Mouse (Mus musculus): Measurements from ENCODE around the gene Asic2. TPM values are rescaled to one million over a fixed set of nuclear protein-coding genes. Genes with fewer than 3 reads are reported as not detected.

The Asic2 gene
- polyA plus RNA-seq, 1 experiment from 2014 or later: 1.6 TPM

DNA sequence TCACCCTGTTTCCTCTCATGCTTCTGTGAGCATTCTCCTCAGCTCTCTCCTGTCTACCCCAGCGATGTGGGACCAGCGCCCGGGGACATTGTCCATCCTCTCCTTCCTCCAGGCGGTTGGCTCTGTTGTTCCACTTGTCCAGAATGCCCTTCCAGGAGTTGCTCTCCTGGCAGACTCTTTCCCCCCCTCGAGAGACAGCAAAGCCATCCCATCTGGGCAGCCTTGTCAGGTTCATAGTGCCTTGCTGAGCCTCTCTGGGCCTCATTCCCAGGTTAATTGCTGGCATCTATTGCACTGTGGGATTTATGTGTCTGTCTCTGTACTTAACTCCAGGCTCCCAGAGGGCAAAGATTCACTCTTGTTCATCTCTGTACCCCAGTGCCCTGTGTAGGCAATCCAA, 972.6 kb downstream of the Asic2 start:
- 91% methylated on average over 5 of the region's 5 CpGs for WGBS
- Histone ChIP-seq H3K9me3 (ENCODE audit: control insufficient read depth, low read length) (no peaks in the 10 kb centered on the region), H3K4me1 (ENCODE audit: control insufficient read depth, insufficient read depth, low read length) (no peaks in the 10 kb centered on the region), H3K27me3 (ENCODE audit: control insufficient read depth, insufficient read depth, low read length) (no peaks in the 10 kb centered on the region), H3K27ac (ENCODE audit: low read depth, low read length) (no peak overlapping the region), H3K4me2 (no peak overlapping the region), H3K9ac (ENCODE audit: low read length) (no peak overlapping the region), H3K4me3 (ENCODE audit: low read depth, low read length) (no peak overlapping the region), H3K36me3 (ENCODE audit: control insufficient read depth, insufficient read depth, low read length) (no peaks in the 10 kb centered on the region)
- DNase-seq (ENCODE audit: low spot score, missing footprints) (no peak), ATAC-seq (ENCODE audit: low FRiP score) (no peak)

DNA sequence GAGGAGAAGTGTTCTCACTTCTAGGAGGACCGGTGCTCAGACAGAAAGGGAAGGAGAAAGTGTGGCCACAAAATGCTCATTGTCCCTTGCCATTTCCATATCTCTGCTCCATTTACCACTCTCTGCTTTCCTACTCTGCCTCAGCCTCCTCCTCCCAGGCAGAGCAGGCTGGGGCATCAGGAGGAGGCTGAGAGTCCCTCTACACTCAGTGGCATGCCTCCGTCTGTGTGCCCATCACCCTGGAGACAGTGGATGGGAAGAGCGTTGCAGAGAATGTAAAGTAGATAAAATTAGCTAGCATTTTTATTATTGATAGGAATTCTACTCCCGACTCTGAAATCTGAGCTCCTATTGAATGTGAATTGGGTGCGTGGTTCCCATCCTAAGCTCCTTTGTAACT, 984.7 kb downstream of the Asic2 start:
- Histone ChIP-seq H3K36me3 (ENCODE audit: control insufficient read depth, insufficient read depth, low read length) (no peaks in the 10 kb centered on the region), H3K9me3 (ENCODE audit: control insufficient read depth, low read length) (no peaks in the 10 kb centered on the region), H3K4me2 (no peak overlapping the region), H3K27me3 (ENCODE audit: control insufficient read depth, insufficient read depth, low read length) (no peaks in the 10 kb centered on the region), H3K4me3 (ENCODE audit: low read depth, low read length) (no peak overlapping the region), H3K9ac (ENCODE audit: low read length) (no peak overlapping the region), H3K4me1 (ENCODE audit: control insufficient read depth, insufficient read depth, low read length) (peaks cover 2% of the 10 kb centered on the region; the same call in 1 of the 2 replicates), H3K27ac (ENCODE audit: low read depth, low read length) (no peak overlapping the region)
- no peak for ATAC-seq (ENCODE audit: low FRiP score)
- 66% methylated on average over 5 of the region's 5 CpGs for WGBS
- no peak for DNase-seq (ENCODE audit: low spot score, missing footprints)

DNA sequence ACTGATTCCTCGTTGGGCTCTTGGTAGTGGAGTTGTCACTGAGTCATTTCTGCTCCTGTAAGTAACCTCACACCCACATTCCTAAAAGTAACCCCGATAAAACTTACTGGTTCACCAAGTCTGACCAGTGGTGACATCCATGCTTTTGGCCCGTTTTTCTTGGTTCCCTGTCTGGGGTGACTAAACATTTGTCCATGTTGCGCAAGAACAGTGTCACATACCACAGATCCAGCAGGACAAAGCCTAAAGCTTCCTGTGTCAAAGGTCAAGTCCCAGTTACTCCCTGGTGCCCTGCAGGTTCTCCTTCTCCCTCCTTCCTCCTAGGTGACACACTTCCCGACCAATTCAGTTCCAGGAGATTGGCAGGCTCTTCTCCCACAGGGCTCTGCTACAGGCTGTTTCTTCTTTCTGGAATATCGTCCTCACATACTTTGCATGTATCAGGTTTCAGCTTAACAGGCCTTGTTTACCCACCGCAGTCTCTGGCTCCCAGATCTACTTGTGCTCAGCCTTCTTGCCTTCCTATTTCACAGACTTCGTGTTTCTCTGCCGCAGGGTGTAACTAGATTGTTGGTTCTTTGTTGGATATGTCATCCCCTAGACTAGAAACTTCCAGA, 991.9 kb downstream of the Asic2 start:
- DNase-seq (ENCODE audit: low spot score, missing footprints): no peak
- Histone ChIP-seq H3K27ac (ENCODE audit: low read depth, low read length) (no peak overlapping the region), H3K4me2 (no peak overlapping the region), H3K9ac (ENCODE audit: low read length) (no peak overlapping the region), H3K4me3 (ENCODE audit: low read depth, low read length) (no peak overlapping the region), H3K36me3 (ENCODE audit: control insufficient read depth, insufficient read depth, low read length) (no peaks in the 10 kb centered on the region), H3K4me1 (ENCODE audit: control insufficient read depth, insufficient read depth, low read length) (no peaks in the 10 kb centered on the region), H3K27me3 (ENCODE audit: control insufficient read depth, insufficient read depth, low read length) (no peaks in the 10 kb centered on the region), H3K9me3 (ENCODE audit: control insufficient read depth, low read length) (no peaks in the 10 kb centered on the region)
- 62% methylated on average over 9 of the region's 9 CpGs for WGBS
- ATAC-seq (ENCODE audit: low FRiP score): no peak

DNA sequence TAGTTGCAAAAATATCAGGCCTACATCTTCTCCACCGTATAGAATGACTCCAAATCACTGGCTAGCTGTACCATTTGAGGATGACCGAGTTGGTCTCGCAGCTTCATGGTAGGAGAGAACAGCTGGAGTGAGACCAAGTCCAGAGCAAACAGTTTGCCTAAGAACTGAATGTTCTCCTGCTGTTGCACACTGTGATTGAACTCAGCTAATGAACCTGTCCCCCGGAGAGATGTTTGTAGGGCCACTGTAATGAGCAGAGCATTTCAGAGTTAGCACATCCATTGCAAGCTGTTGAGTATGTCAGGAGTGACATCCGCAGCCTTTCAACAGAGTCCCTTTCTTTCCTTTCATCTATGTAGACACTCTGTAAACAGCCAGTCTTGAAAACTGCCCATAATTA, 993.6 kb downstream of the Asic2 start:
- H3K27ac ChIP-seq (ENCODE audit: low read depth, low read length): no peak overlapping the region
- no peaks in the 10 kb centered on the region for H3K4me1 ChIP-seq (ENCODE audit: control insufficient read depth, insufficient read depth, low read length)
- no peaks in the 10 kb centered on the region for H3K27me3 ChIP-seq (ENCODE audit: control insufficient read depth, insufficient read depth, low read length)
- no peaks in the 10 kb centered on the region for H3K9me3 ChIP-seq (ENCODE audit: control insufficient read depth, low read length)
- H3K36me3 ChIP-seq (ENCODE audit: control insufficient read depth, insufficient read depth, low read length): no peaks in the 10 kb centered on the region
- no peak overlapping the region for H3K9ac ChIP-seq (ENCODE audit: low read length)
- ATAC-seq (ENCODE audit: low FRiP score): no peak
- no peak for DNase-seq (ENCODE audit: low spot score, missing footprints)
- H3K4me2 ChIP-seq: no peak overlapping the region
- WGBS: 87% methylated on average over 5 of the region's 5 CpGs
- no peak overlapping the region for H3K4me3 ChIP-seq (ENCODE audit: low read depth, low read length)

DNA sequence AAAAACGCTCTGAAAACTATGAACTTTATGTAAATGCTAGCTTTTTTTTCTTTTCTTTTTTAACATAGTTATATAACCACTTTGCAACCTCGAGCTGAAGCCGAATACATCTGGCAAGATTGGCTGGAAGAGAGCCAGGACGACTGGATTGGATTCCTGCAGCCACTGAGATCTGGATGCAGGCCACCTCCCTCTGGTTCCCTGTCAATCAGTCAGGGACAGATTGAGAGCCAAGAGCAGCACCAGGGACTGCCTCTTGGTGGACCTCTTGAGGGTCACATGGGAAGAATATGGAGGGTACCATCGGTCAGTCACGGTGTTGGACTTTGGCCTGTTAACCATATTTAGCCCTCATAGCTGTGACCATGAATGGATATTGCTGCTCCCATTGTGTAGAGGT, 994.3 kb downstream of the Asic2 start:
- no peaks in the 10 kb centered on the region for H3K9me3 ChIP-seq (ENCODE audit: control insufficient read depth, low read length)
- no peak overlapping the region for H3K27ac ChIP-seq (ENCODE audit: low read depth, low read length)
- no peaks in the 10 kb centered on the region for H3K4me1 ChIP-seq (ENCODE audit: control insufficient read depth, insufficient read depth, low read length)
- no peak overlapping the region for H3K4me3 ChIP-seq (ENCODE audit: low read depth, low read length)
- no peaks in the 10 kb centered on the region for H3K27me3 ChIP-seq (ENCODE audit: control insufficient read depth, insufficient read depth, low read length)
- H3K4me2 ChIP-seq: no peak overlapping the region
- no peak for ATAC-seq (ENCODE audit: low FRiP score)
- 85% methylated on average over 6 of the region's 6 CpGs for WGBS
- H3K9ac ChIP-seq (ENCODE audit: low read length): no peak overlapping the region
- H3K36me3 ChIP-seq (ENCODE audit: control insufficient read depth, insufficient read depth, low read length): no peaks in the 10 kb centered on the region
- DNase-seq (ENCODE audit: low spot score, missing footprints): no peak

DNA sequence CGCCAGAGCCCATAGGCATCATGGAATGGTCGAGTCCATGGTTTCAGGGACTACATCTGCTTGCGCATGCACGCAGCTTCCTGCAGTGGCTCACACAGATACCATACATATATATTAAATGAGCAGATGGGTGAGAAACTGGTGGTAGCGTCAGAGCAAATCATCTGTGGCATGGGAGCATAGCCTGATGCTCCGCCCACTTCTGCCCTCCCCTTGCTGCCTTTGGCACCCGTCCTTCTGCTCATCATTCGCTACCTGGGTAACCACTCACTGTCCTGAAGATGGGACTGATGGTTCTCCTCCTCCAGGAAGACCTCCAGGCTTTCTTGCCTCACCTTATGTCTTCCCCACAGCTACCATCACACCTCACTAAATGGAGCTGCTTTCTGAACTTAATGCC, 995.0 kb downstream of the Asic2 start:
- 94% methylated on average over 8 of the region's 8 CpGs for WGBS
- no peak overlapping the region for H3K4me2 ChIP-seq
- no peak overlapping the region for H3K9ac ChIP-seq (ENCODE audit: low read length)
- H3K9me3 ChIP-seq (ENCODE audit: control insufficient read depth, low read length): no peaks in the 10 kb centered on the region
- H3K27ac ChIP-seq (ENCODE audit: low read depth, low read length): no peak overlapping the region
- H3K4me1 ChIP-seq (ENCODE audit: control insufficient read depth, insufficient read depth, low read length): no peaks in the 10 kb centered on the region
- ATAC-seq (ENCODE audit: low FRiP score): no peak
- H3K4me3 ChIP-seq (ENCODE audit: low read depth, low read length): no peak overlapping the region
- H3K36me3 ChIP-seq (ENCODE audit: control insufficient read depth, insufficient read depth, low read length): no peaks in the 10 kb centered on the region
- no peak for DNase-seq (ENCODE audit: low spot score, missing footprints)
- no peaks in the 10 kb centered on the region for H3K27me3 ChIP-seq (ENCODE audit: control insufficient read depth, insufficient read depth, low read length)

DNA sequence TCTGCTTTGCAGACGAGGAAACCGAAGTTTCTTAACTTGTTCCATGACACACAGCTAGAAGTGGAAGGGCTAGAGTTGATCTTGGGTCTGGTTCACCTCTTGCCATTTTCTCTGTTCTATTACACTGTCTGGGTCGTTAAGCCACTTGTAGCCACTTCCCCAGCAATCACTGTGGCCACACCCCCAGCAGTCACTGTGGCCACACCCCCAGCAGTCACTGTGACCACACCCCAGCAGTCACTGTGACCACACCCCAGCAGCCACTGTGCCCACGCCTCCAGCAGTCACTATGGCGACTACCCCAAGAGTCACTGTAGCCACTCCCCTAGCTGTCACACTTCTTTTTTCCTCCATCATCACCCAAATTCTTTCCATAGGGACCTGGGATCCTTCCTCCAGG, 1000.7 kb downstream of the Asic2 start:
- 56% methylated on average over 5 of the region's 5 CpGs for WGBS
- H3K4me3 ChIP-seq (ENCODE audit: low read depth, low read length): no peak overlapping the region

DNA sequence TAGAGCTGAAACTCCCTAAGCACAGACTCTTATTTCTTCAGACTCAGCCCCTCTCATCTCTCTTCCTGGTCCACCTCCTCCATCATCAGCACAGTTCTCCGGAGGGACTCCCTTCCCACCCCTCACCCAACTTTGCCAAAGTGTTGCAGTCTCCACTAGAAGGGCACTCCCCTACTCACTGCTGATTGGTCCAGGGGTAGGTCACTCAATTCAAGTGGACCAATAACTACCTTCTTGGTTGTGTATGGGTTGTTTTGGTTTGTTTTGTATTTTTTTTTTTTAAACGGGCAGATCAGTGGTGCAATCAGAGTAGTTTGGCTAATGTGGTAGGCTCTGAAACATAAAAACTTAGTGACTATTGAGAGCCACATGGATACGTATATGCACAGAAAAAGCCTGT, 1002.2 kb downstream of the Asic2 start:
- Histone ChIP-seq H3K4me2 (no peak overlapping the region), H3K27me3 (ENCODE audit: control insufficient read depth, insufficient read depth, low read length) (no peaks in the 10 kb centered on the region), H3K4me3 (ENCODE audit: low read depth, low read length) (no peak overlapping the region), H3K27ac (ENCODE audit: low read depth, low read length) (no peak overlapping the region), H3K36me3 (ENCODE audit: control insufficient read depth, insufficient read depth, low read length) (no peaks in the 10 kb centered on the region), H3K9ac (ENCODE audit: low read length) (no peak overlapping the region), H3K9me3 (ENCODE audit: control insufficient read depth, low read length) (no peaks in the 10 kb centered on the region), H3K4me1 (ENCODE audit: control insufficient read depth, insufficient read depth, low read length) (no peaks in the 10 kb centered on the region)
- WGBS: 53% methylated on average over 3 of the region's 3 CpGs
- DNase-seq (ENCODE audit: low spot score, missing footprints) (peak; percentile 68), ATAC-seq (ENCODE audit: low FRiP score) (no peak)

More for the DNA sequence above, 1000.7 kb downstream of the Asic2 start:
- no peak for DNase-seq (ENCODE audit: low spot score, missing footprints)
- Histone ChIP-seq H3K27me3 (ENCODE audit: control insufficient read depth, insufficient read depth, low read length) (no peaks in the 10 kb centered on the region), H3K4me1 (ENCODE audit: control insufficient read depth, insufficient read depth, low read length) (no peaks in the 10 kb centered on the region), H3K4me2 (no peak overlapping the region), H3K36me3 (ENCODE audit: control insufficient read depth, insufficient read depth, low read length) (no peaks in the 10 kb centered on the region), H3K9ac (ENCODE audit: low read length) (no peak overlapping the region), H3K27ac (ENCODE audit: low read depth, low read length) (no peak overlapping the region), H3K9me3 (ENCODE audit: control insufficient read depth, low read length) (no peaks in the 10 kb centered on the region)
- no peak for ATAC-seq (ENCODE audit: low FRiP score)

DNA sequence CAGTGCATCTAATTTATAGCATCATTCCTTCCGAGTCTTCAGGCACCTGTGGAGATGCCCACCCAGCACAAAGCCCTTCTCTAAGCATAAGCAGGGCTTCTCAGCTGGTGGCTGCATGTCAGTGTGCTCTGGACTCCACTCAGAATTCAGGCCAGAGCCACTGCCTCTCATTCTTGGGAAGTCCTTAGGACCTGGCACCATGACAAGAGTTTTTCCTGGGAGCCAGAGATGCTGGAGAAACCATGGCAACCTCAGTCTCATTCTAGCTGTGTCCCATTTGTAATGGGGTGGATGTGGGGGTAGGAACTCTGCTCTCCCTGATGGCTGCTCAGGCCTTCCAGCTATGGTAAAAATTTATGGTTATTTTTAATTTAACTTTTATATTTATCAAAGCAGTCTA, 1006.9 kb downstream of the Asic2 start:
- ATAC-seq (ENCODE audit: low FRiP score) (no peak), DNase-seq (ENCODE audit: low spot score, missing footprints) (peak; percentile 56)
- no peak overlapping the region for H3K4me3 ChIP-seq (ENCODE audit: low read depth, low read length)

More for the DNA sequence above, 1006.9 kb downstream of the Asic2 start:
- no peak overlapping the region for H3K9ac ChIP-seq (ENCODE audit: low read length)
- no peak overlapping the region for H3K27ac ChIP-seq (ENCODE audit: low read depth, low read length)
- H3K9me3 ChIP-seq (ENCODE audit: control insufficient read depth, low read length): no peaks in the 10 kb centered on the region
- H3K4me2 ChIP-seq: no peak overlapping the region
- peaks cover 6% of the 10 kb centered on the region for H3K4me1 ChIP-seq (ENCODE audit: control insufficient read depth, insufficient read depth, low read length)
- H3K36me3 ChIP-seq (ENCODE audit: control insufficient read depth, insufficient read depth, low read length): no peaks in the 10 kb centered on the region
- WGBS: 75% methylated on average over 1 of the region's 1 CpGs
- H3K27me3 ChIP-seq (ENCODE audit: control insufficient read depth, insufficient read depth, low read length): no peaks in the 10 kb centered on the region; the same call in 1 of the 2 replicates
